Mouse (Mus musculus) mouse embryonic stem cell (cell line): ENCODE results near the gene Adam8.

Experiments
- in situ Hi-C, 2 experiments: fragments of 300-500 bp; cut with MboI; formaldehyde crosslinking; loops; 1 replicate in 1 of 2; 3 replicates in 1 of 2; pipeline ENCODE4 v1.14.3; 2019 to 2020; ENCODE audit warnings: low sequenced_read_pairs in 2 of 2, low pct_unique_long_range_greater_than_20kb in 1 of 2, mixed read lengths in 1 of 2; ENCODE audit not compliant: unreplicated experiment in 1 of 2

Gene Adam8

GRCm38 (mm10) chr7:139992406-139992805 lies at the start of gene Adam8:
TSS of gene Adam8 (minus strand) at chr7:139992562.
- in situ Hi-C loops, result loop anchor here in 1 of 2 experiments (5.0 kb wide), 1 partner anchor 95 kb away; no protein-coding TSS in a partner anchor

GRCm38 (mm10) chr7:140037171-140037555 lies 44.8 kb upstream of the Adam8 start:
- in situ Hi-C loops, result no loop called here

DNA sequence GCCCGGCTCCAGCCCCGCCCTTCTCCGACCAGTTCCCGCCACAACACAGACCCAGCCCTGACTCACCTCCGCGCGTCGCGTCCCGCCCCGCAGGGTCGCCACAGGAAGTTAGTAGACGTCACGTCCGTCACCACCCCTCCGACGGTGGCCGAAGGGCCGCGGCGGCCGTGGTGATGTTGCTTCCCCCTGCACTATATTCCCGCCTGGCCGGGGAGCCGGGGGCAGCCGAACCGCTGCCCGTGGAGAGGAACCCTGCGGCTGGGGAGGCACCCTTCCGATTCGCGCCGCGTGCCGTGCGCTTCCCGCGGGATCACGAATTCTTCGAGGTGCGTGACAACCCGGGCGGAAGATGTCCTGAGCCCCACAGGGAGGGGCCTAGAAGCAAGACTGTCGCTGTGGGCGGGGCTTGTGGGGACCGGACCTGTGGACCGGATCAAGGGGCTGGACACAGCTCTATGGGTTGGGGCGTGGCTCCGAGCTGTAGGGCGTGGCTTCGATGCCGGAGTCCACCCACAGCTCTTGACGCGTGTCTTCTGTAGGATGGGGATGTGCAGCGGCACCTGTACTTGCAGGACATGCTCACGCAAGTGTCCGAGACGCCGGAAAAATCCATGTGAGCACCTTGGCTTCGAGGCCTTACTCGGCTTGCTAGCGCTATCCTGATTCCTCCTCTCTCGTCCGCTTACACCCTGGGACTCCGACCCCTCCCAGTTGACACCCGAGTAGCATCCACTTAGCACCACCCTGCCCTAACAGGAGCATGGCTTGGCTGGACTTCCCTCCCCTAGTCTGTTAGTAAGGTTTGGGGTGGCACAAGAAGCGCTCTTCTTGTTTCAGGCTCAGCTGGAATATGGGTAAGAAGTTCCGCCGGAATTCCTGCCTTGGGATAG lies 44.2 kb upstream of the Adam8 start, which contains the start of the genes Zfp511 and Tubgcp2:
Zfp511 (plus strand) TSS at position 111 of the 890 bp plus-strand sequence.
Tubgcp2 (minus strand) TSS at position 389 of the 890 bp plus-strand sequence.
- in situ Hi-C loops, result no loop called here

- in situ Hi-C loops, result no loop called here
Measured at GRCm38 (mm10) chr7:140035456-140035855, 43.1 kb upstream of the Adam8 start.

GRCm38 (mm10) chr7:140033386-140033785 lies 41.0 kb upstream of the Adam8 start:
- in situ Hi-C loops, result no loop called here

DNA sequence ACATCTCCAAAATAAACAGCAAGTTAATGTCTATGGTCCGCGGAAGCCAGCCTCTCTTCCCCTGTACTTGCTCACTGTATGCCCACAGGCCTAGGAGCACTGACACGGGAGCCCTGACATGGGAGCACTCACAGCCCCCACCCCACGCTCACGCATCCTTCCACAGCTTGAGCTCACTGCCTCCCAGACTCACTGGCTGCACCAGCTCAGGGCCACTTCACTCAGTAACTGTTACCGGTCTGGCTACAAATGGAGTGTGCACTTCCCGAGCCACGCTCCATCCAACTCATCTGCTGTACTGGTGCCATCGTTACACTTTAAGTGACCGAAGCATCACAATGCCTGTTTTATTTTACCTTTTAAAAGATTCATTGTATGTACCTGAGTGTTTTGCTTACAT lies 40.0 kb upstream of the Adam8 start:
- in situ Hi-C loops, result no loop called here

- in situ Hi-C loops, result no loop called here
Measured at GRCm38 (mm10) chr7:140031771-140032170, 39.4 kb upstream of the Adam8 start.

GRCm38 (mm10) chr7:140011336-140011735 lies 19.0 kb upstream of the Adam8 start:
- in situ Hi-C loops, result no loop called here

DNA sequence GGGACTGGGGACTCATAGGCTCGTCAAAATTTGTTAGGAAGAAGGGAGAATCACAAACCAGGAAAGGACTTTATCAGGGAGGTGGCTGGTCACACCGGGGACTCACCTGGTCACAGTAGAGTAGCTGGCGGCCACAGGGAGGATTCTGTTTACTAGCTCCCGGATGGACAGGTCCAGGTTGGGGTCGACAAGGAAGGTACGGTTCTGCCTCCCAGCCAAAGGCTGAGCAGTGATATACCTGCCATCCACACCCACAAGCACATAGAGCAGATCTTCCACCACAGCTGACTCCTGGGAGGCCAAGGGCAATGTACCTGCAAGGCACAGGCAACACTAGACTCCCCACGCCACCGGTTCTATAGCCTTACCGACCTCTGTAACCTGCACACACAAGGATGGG lies 15.4 kb upstream of the Adam8 start:
- in situ Hi-C loops, result no loop called here

DNA sequence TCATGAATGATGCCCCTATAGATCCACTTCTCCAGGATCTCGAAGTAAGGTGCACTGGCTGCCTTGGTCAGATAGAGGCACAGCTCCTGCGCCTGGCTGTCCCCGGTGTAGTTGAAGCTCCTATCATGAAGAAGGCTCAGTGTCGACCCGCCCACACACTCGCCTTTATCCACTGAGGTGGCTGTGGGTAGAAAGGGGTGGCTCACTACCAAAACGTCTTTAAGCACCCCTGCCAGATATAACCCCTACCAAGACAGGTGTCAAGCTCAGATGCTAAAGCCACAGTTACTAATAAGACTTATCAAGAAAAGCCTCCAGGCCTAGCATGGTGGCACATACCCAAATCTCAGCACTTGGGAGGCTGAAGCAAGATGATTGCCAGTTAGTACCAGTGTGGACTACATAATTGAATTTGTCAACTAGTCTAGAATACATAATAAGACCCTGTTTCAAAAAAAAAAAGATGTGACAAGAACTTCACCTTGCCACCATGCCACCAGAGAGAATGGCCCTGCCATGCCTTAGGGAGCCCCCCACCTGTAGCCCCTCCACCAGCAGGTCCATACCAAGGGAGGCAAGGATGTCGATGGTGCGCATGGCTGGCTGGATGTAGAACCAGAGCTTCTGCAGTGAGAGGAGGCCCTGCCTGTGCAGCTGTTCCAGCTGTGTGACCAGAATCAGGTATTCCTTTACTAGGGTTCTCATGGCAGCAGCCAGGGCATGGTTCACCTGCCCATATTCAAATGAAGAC lies 14.7 kb upstream of the Adam8 start:
- in situ Hi-C loops, result no loop called here

DNA sequence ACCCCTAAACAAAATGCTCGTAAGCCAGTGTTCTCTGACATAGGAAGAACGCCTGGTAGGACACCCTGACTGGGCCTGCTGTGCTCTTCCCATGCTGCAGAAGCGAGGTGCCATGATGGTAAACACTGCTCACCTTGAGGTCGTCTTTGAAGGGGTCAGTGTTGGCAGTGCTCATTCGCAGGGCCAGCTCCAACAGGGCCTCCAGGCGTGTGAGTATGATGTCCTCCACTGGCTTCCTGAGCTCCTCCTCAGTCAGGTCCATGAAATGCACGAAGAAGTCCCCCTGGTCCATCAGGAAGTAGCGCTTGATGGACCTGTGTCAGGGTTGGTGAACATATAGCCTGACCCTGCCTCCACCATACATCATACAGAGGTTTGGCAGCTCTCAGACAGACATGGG lies 12.3 kb upstream of the Adam8 start:
- in situ Hi-C loops, result no loop called here

- in situ Hi-C loops, result no loop called here
Measured at GRCm38 (mm10) chr7:140001086-140001740, 8.9 kb upstream of the Adam8 start.

DNA sequence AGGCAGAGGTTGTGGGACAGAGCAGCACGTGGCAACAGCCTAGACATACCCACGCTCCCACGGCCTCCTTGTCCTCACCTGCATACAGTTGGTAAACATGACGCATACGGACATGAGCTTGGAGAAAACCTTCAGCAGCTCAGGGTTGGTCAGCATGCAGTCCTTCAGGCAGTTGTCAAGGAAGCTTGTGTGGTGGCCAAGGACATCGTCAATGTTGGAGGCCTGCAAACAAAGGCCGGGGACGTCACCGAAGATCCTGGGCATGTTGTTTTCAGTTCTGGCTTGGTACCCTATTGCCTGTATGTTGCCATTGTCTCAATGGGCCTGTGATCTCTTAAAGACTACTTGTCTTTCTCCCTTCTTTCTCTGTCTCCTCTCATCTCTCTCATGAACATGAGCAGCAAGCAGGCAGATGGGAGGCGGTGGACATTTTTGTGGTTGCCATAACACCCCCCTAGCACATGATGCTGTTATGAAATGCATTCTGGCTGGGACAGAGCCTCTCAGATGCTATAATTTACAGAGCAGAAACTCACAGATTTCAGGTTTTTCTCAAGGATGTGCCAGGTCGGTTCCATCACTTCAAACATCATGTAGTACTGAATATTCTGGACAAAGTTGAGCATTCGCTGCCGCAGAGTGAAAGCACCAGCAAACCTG lies 6.5 kb upstream of the Adam8 start:
- in situ Hi-C loops, result loop anchor here in 1 of 2 experiments (5.0 kb wide), 1 partner anchor 92 kb away; no protein-coding TSS in a partner anchor

DNA sequence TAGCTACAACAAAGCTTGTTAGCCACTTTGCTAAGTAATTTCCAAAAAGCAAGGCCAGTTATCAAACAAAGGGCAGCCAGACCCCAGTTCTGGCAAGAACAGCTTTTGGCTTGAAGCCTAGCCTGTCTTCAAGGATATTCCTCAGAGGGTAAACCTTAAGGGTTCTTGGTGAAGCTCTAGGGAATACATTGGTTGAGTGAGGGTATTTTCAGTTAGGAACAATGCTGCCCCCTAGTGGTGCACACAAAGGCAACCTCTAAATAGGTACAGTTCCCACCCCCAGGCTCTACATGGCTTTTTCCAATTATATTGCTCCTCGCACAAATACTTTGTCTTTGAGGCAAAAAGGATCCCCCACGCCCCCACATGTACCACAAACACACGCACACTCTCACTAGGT lies 2.3 kb upstream of the Adam8 start:
- in situ Hi-C loops, result loop anchor here (5.0 kb wide), 2 partner anchors 87 to 97 kb away; no protein-coding TSS in a partner anchor

GRCm38 (mm10) chr7:139994202-139994601 lies 1.8 kb upstream of the Adam8 start:
- in situ Hi-C loops, result loop anchor here in 1 of 2 experiments (5.0 kb wide), 1 partner anchor 97 kb away; no protein-coding TSS in a partner anchor

DNA sequence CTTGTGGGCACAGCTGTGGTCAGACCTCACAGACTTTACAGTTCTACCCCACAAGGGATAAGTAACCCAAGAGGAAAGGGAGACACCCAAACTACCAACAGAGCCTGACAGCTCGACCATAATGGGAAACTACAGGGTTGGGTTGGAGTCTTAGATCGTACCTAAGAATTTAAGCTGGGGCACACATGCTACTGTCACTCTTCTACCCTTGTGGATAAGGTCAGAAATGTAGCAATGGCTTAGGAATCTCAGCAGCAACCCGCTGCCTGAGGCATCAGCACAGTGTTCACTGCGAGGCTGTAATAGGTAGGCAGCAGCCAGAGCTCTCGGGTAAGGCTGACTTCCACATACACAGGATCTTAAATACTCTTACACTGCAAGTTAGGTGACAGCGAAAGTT lies 1.2 kb upstream of the Adam8 start:
- in situ Hi-C loops, result loop anchor here in 1 of 2 experiments (5.0 kb wide), 1 partner anchor 96 kb away; no protein-coding TSS in a partner anchor

DNA sequence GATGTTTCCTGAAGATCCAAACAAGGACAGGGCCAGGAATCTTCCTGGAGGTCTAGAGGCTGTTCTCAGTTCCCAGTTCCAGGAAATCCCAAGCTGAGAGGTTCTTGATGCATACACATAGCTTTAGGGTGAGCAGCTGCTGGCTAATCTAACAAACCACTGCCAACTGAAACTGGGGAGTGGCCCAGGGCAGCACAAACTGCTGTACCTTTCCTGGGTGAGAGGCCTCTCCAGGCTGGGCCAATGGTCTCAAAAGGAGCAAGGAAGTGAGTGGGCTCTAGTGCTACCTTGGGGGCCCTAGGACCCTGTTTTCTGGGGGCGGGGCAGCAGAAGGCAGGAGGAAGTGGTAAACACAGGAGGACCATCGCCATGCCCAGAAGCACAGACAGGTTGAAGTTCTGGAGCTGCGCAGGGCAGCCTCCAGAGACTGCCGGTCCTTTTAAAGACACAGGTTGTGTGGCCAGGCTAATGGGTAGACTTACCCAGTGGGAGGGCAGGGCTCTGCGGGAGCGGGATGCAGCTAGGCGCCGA lies 1.4 kb downstream of the Adam8 start:
- in situ Hi-C loops, result loop anchor here in 1 of 2 experiments (5.0 kb wide), 1 partner anchor 94 kb away; no protein-coding TSS in a partner anchor

DNA sequence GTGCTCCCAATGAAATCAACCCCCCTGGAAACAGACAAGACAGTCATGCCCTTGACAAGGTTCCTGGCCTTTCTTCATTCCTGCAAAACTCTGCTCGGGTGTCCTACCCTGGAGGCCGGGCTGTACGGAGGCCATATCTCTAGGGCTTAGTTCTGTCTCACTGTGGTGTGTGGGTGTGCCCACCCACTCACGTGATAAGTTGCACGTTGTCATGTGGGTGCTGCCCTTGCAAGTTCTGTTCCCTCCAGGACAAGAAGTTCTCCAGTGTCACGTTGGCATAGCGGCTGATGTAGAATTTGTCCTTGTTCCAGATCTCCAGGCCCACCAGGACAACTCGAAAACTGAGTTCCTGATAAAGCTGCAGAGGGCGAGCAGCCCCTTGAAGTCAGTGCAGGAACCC lies 4.1 kb downstream of the Adam8 start:
- in situ Hi-C loops, result no loop called here
